Mouse (Mus musculus) forebrain, embryonic 14.5 days (tissue): ENCODE measurements at regions not wholly inside any gene's neighbourhood (a gene's known extent, or its start where the extent isn't known, plus 50 kb on each side); places are given as distances from the start of the nearest gene placed in this dataset.

Experiments used
- ATAC-seq: fragments of 200-750 bp; cut with Nextera tagmentation; 2 replicates; pipeline ENCODE4 v1.8.0; 2017; ENCODE audit warnings: mild to moderate bottlenecking, moderate library complexity
- DNase-seq: peaks from one replicate; pipeline ENCODE4 v3.0.0-alpha.2; 2015; ENCODE audit warnings: low spot score
- H3K27ac ChIP-seq: fragments of 300-500 bp; sonication (generic); 2 replicates; pipeline ENCODE4 v1.5.1; 2014; ENCODE audit warnings: low read depth, mild to moderate bottlenecking, control low read depth, low read length, moderate library complexity
- H3K27me3 ChIP-seq: fragments of 300-500 bp; sonication (generic); replicated peaks from 2 replicates; pipeline ENCODE4 v1.6.1; 2014; ENCODE audit warnings: low read length, control low read depth, mixed read lengths; ENCODE audit not compliant: control insufficient read depth, insufficient read depth
- H3K36me3 ChIP-seq: fragments of 300-500 bp; sonication (generic); 2 replicates; pipeline ENCODE4 v1.6.1; 2014; ENCODE audit warnings: low read length, control low read depth; ENCODE audit not compliant: control insufficient read depth, insufficient read depth
- H3K4me1 ChIP-seq: fragments of 300-500 bp; sonication (generic); 2 replicates; pipeline ENCODE4 v1.6.1; 2014; ENCODE audit warnings: antibody characterized with exemption, low read length, control low read depth; ENCODE audit not compliant: control insufficient read depth, insufficient read depth
- H3K4me2 ChIP-seq: fragments of 300-500 bp; sonication (generic); 2 replicates; pipeline ENCODE4 v1.6.1; 2014; ENCODE audit warnings: mild to moderate bottlenecking, control low read depth, low read length
- H3K4me3 ChIP-seq: fragments of 300-500 bp; sonication (generic); 2 replicates; pipeline ENCODE4 v1.5.1; 2014; ENCODE audit warnings: low read depth, low read length, control low read depth
- H3K9ac ChIP-seq: fragments of 300-500 bp; sonication (generic); 2 replicates; pipeline ENCODE4 v1.6.1; 2014; ENCODE audit warnings: mild to moderate bottlenecking, low read length, control low read depth, moderate library complexity
- H3K9me3 ChIP-seq: fragments of 300-500 bp; sonication (generic); replicated peaks from 2 replicates; pipeline ENCODE4 v1.6.1; 2016; ENCODE audit warnings: low read length, control low read depth, mixed read lengths; ENCODE audit not compliant: control insufficient read depth
- WGBS: fragments of 180-500 bp; shearing (Covaris S2); extraction: QIAGEN DNeasy Blood & Tissue Kit; methylation state at CpG from one replicate; pipeline ENCODE4 v1.1.7; 2014; 5-methylcytosine and 5-hydroxymethylcytosine counted together

DNA sequence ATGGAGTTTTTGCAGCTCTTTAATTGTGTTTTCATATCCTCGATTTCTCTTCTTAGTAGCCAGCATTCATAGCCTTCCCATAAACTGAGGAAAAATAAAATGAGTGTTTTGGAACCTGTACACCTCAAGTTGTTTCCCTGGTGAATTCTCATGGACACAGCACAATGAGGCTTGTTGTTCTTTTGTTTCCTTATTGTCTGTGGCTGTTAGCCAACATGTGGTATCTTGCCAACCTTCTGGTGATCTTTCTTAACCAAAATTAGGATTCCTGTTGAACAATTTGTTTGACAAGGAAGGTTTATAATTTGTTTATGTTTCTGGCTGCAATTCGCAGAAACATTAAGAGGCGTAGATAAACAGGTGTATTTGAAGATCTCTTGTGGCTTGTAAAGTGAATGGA lies 2618.1 kb upstream of the Pcdh20 start:
- Histone ChIP-seq H3K4me3 (no peak overlapping the region), H3K9ac (no peak overlapping the region), H3K4me2 (no peak overlapping the region), H3K4me1 (no peaks in the 10 kb centered on the region), H3K27ac (no peak overlapping the region), H3K27me3 (no peaks in the 10 kb centered on the region), H3K36me3 (no peaks in the 10 kb centered on the region), H3K9me3 (peaks cover 3% of the 10 kb centered on the region; the same call in 1 of the 2 replicates)
- 64% methylated on average over 3 of the region's 3 CpGs for WGBS
- DNase-seq: peak; percentile 27
- ATAC-seq: no peak
